ENCODE assay signal across 8 mouse cellular contexts in genomic region chr16:38730921-38731320, GRCm38 (mm10). TPM values are rescaled to one million over a fixed set of nuclear protein-coding genes. Genes with fewer than 3 reads are reported as not detected.
DNase-seq lines count a peak whose midpoint lies in the region; ATAC-seq and TF ChIP-seq lines count a peak whose summit lies in the region.
"Had no signal": no experiment of that assay in that cellular context is flagged by ENCODE, and none has a peak within 500 bp of the region (broad histone marks: within the 10 kb centered on the region; RNA-seq: fewer than 3 reads in every experiment).

No protein-coding gene starts in this region.

- peak; percentile 38 to 44 for DNase-seq in spleen, postnatal 36 days (ENCODE audit: low spot score in 2 of 2)
- DNase-seq in spleen, postnatal 10 days (ENCODE audit: low spot score in 2 of 2), result no peak
- DNase-seq in heart, embryonic 10.5 days (ENCODE audit: low spot score), result peak; percentile 74
- peak; percentile 51 to 68 for DNase-seq in lung, adult 18-20 months
- DNase-seq in stomach, postnatal 0 days (ENCODE audit: low spot score), result peak; percentile 7
- no peak for DNase-seq in cerebellum, adult 2 months
- DNase-seq in frontal cortex, postnatal 14 days (ENCODE audit: low spot score in 2 of 2), result no peak
- DNase-seq: cerebellum, adult 9-11 months had no signal

- no peaks in the 10 kb centered on the region for H3K27me3 ChIP-seq in heart, embryonic 10.5 days (ENCODE audit: insufficient read depth, poor library complexity, severe bottlenecking)
- no peaks in the 10 kb centered on the region for H3K27me3 ChIP-seq in stomach, postnatal 0 days (ENCODE audit: control insufficient read depth, insufficient read depth, low read length)
- H3K27me3 ChIP-seq in cerebellum, adult 2 months (ENCODE audit: control insufficient read depth, insufficient read depth, low read length), result no peaks in the 10 kb centered on the region

- 47% methylated on average over 8 of the region's 8 CpGs for WGBS in heart, embryonic 10.5 days
- WGBS in stomach, postnatal 0 days, result 46% methylated on average over 8 of the region's 8 CpGs
- WGBS in cerebellum, adult 2 months, result 71% methylated on average over 8 of the region's 8 CpGs

- H3K9me3 ChIP-seq in heart, embryonic 10.5 days, result no peaks in the 10 kb centered on the region
- H3K9me3 ChIP-seq in stomach, postnatal 0 days (ENCODE audit: control insufficient read depth, low read length), result no peaks in the 10 kb centered on the region

- peaks cover 5% of the 10 kb centered on the region; the same call in 1 of the 2 replicates for H3K4me1 ChIP-seq in heart, embryonic 10.5 days
- no peaks in the 10 kb centered on the region for H3K4me1 ChIP-seq in stomach, postnatal 0 days (replicated peaks; ENCODE audit: control insufficient read depth, insufficient read depth)
- no peaks in the 10 kb centered on the region for H3K4me1 ChIP-seq in cerebellum, adult 2 months (ENCODE audit: control insufficient read depth, insufficient read depth, low read length)

- no peaks in the 10 kb centered on the region for H3K36me3 ChIP-seq in heart, embryonic 10.5 days
- no peaks in the 10 kb centered on the region for H3K36me3 ChIP-seq in stomach, postnatal 0 days (ENCODE audit: control insufficient read depth, insufficient read depth, low read length)

- no peak overlapping the region for H3K4me3 ChIP-seq in heart, embryonic 10.5 days
- H3K4me3 ChIP-seq in stomach, postnatal 0 days (ENCODE audit: low read depth, low read length), result no peak overlapping the region
- no peak overlapping the region for H3K4me3 ChIP-seq in cerebellum, adult 2 months (replicated peaks; ENCODE audit: insufficient read depth, low read depth, low read length)

- ATAC-seq in stomach, postnatal 0 days (ENCODE audit: low FRiP score, low TSS enrichment), result no peak

- TF ChIP-seq CTCF in stomach, postnatal 0 days (IDR thresholded peaks at IDR 0.05; ENCODE audit: low read depth), result no peak
- no peak for TF ChIP-seq CTCF in cerebellum, adult 2 months (IDR thresholded peaks at IDR 0.05; ENCODE audit: borderline replicate concordance, insufficient read depth, low read depth, low read length)

- H3K4me2 ChIP-seq in stomach, postnatal 0 days (replicated peaks; ENCODE audit: low read depth), result no peak overlapping the region

- TF ChIP-seq EP300 in stomach, postnatal 0 days (optimal IDR thresholded peaks at IDR 0.05), result no peak

- H3K9ac ChIP-seq in stomach, postnatal 0 days (ENCODE audit: low read length), result no peak overlapping the region

- TF ChIP-seq POLR2A in cerebellum, adult 2 months (IDR thresholded peaks at IDR 0.05; ENCODE audit: borderline replicate concordance, insufficient read depth, low read length), result no peak

- no peak overlapping the region; the same call in 1 of the 2 replicates for H3K27ac ChIP-seq in heart, embryonic 10.5 days
- no peak overlapping the region for H3K27ac ChIP-seq in stomach, postnatal 0 days (replicated peaks)
- H3K27ac ChIP-seq in cerebellum, adult 2 months (ENCODE audit: insufficient read depth, low read length), result no peak overlapping the region

RNA-seq across cellular contexts. Expression of gene B4galt4, which starts 11.1 kb away (rescaled TPM):
- polyA plus RNA-seq in heart, embryonic 10.5 days (2016; fragmentation: Nextera tagmentation; extraction: Ambion mirVana), result 28.5 and 34.6 TPM in 2 replicates
- 9.1 and 9.3 TPM in 2 replicates for polyA plus RNA-seq in stomach, postnatal 0 days (2015; fragmentation: Nextera tagmentation; extraction: Ambion mirVana)
- polyA plus RNA-seq in cerebellum, adult 2 months (2012; rRNA removed), result 18.0 and 19.9 TPM in 2 replicates

RNA-seq across cellular contexts. Expression of gene Arhgap31, which starts 17.8 kb away (rescaled TPM):
- polyA plus RNA-seq in heart, embryonic 10.5 days (2016; fragmentation: Nextera tagmentation; extraction: Ambion mirVana), result 27.7 and 37.4 TPM in 2 replicates
- 3.1 and 3.4 TPM in 2 replicates for polyA plus RNA-seq in stomach, postnatal 0 days (2015; fragmentation: Nextera tagmentation; extraction: Ambion mirVana)
- 17.3 and 17.8 TPM in 2 replicates for polyA plus RNA-seq in cerebellum, adult 2 months (2012; rRNA removed)

Comparison
In these comparisons a context has a peak if more than half of its experiments do, and no peak if none do; other contexts are left out.
1. DNase-seq: peak in spleen, postnatal 36 days (2 of 2), heart, embryonic 10.5 days (single experiment), lung, adult 18-20 months (2 of 2) and stomach, postnatal 0 days (single experiment); none in spleen, postnatal 10 days (0 of 2), cerebellum, adult 2 months (0 of 2) and frontal cortex, postnatal 14 days (0 of 2).